Mouse (Mus musculus): ENCODE data around the gene Ly9.

Gene Ly9

GRCm38 (mm10) chr1:171607176-171607575 is at the start of gene Ly9:
TSS of gene Ly9 (minus strand) at chr1:171607410.
- CTCF ChIA-PET, result interaction anchor here (0.6 to 0.7 kb wide), 2 partner anchors 18 to 185 kb away, joined by 3 to 10 read pairs; no protein-coding TSS in a partner anchor

- CTCF ChIA-PET, result interaction anchor here (1.1 kb wide), 1 partner anchor 9 kb away, joined by 7 read pairs; no protein-coding TSS in a partner anchor
Measured at GRCm38 (mm10) chr1:171652734-171653133, 45.5 kb upstream of the Ly9 start, which contains the start of gene Slamf7. TSS of gene Slamf7 (minus strand) at chr1:171653035.

GRCm38 (mm10) chr1:171648840-171649239 is 41.6 kb upstream of the Ly9 start:
- CTCF ChIA-PET, result interaction anchor here (0.5 to 0.8 kb wide), 4 partner anchors 30 to 303 kb away, joined by 3 to 7 read pairs (median 4); no protein-coding TSS in a partner anchor

DNA sequence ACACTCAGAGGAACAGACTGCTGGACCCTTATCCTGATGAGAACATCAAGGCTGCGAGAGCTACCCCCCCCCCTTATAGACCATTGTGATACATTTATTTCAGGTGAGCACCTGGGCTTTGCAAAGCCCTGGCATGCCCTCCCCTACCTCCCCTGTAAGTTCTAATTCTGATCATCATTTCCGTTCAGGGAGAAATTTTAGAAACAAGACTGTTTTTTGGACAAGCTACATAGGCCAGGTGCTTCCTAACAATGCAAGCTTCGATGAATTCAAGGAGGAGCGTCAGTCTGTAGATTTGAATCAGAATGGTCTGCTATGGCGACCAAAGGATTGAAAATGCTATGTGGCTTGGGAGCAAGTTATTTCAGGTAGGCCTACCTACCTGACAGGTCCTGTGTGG is 40.5 kb upstream of the Ly9 start:
- CTCF ChIA-PET, result interaction anchor here (0.7 kb wide), 1 partner anchor 30 kb away, joined by 7 read pairs; no protein-coding TSS in a partner anchor

DNA sequence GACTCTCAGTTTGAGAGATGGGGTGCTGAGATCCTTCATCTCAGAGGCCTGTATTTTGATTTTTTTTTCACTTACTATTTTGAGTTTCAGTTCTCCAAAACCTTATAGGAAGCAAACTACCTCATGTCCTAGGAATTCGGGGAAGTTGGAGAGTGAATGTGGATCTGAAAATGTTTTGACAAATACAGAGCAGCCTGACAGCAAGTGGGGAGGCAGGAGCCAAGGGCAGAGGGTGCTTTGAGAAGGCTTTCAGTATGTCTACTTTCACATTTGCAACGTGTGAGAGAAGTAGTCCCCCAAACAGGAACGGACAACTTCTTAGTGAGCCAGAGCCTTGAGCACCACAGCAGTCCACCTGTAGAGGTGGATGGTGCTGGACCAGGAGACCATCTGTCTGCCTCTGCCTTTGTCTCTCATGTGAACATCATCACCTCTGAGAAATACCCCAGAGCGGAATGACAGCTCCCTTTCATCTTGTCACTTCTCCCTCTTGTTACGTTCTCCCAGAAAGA is 39.3 kb upstream of the Ly9 start:
- CTCF ChIA-PET, result interaction anchor here (1.2 kb wide), 1 partner anchor 25 kb away, joined by 5 read pairs; no protein-coding TSS in a partner anchor

DNA sequence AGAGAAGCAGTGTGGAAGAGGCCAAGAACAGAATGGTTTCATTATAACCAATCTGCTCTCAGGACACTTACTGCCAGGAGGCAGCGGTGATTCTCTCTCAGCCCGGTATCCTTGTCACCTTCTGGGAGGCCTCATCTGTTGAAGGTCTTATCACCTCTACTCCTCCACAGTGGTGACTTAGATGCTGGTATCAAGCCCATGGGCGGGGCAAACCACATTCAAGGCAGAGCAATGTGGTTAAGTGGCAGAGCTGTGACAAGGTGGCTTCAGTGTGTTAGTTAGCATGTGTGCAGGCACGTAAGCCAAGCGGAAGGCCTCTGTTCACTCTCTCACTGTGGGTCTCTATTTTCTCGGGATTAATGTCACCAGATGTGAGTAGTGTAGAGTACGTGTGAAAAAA is 36.4 kb upstream of the Ly9 start:
- CTCF ChIA-PET, result no interaction called here

- CTCF ChIA-PET, result no interaction called here
Measured at GRCm38 (mm10) chr1:171640796-171641195, 33.6 kb upstream of the Ly9 start.

GRCm38 (mm10) chr1:171638686-171639085 is 31.5 kb upstream of the Ly9 start:
- CTCF ChIA-PET, result no interaction called here

GRCm38 (mm10) chr1:171637101-171637500 is 29.9 kb upstream of the Ly9 start:
- CTCF ChIA-PET, result no interaction called here

DNA sequence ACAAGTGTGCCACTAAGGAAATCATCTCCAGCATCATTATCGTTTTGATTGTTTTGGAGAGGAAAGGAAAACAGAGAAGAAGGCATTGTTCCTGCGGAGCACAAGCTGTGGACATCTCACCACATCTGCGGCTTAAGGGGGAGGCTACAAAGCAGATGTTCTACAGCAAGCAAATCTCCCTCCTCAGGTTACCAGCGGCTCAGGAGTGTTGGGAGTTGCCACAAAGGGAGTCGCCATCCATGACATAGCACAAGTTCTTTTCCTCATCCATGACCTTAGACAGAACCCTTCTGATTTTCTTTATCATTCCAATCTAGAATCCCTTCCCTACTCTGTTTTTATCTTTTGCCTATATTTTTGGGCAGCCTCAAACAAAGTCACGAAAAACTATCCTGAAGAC is 28.5 kb upstream of the Ly9 start:
- CTCF ChIA-PET, result interaction anchor here (0.6 kb wide), 1 partner anchor 304 kb away, joined by 10 read pairs; no protein-coding TSS in a partner anchor

DNA sequence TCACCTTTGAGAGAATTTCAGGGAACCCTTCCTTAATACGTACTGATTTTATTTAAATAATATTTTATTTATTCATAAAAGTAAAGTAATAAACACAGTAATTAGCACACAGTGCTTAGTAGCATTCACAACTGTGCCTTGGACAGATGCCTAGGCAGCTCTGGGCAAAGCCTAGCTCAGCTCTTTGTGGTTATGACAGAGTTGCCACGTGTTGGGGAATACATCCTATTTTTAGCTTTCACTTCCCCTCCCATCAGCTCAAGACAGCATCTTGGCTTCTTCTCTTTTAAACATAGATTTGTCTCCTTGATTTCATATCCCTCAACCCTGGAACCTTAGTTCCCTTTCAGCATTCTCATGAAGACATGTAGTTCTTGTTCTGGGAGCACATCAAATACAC is 24.2 kb upstream of the Ly9 start:
- CTCF ChIA-PET, result interaction anchor here (0.7 kb wide), 1 partner anchor 75 kb away, joined by 6 read pairs; no protein-coding TSS in a partner anchor

DNA sequence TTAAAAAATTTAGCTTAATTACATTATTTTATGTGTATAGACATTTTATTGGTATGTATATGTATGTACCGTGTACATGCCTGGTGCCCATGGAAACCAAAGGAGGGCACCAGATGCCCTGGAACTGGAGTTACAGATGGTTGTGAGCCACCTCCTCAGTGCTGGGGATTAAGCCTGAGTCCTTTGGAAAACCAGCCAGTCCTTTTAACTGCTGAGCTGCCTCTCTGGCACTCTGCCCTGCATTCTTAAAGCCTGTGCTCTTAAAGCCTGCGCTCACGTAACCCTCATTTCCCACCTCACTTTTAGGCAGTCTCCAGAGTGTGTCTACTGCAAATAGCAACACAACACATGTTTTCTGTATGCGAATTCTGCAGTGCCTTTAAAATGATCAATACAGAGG is 23.7 kb upstream of the Ly9 start:
- CTCF ChIA-PET, result interaction anchor here (0.7 kb wide), 1 partner anchor 76 kb away, joined by 6 read pairs; no protein-coding TSS in a partner anchor

GRCm38 (mm10) chr1:171630041-171630440 is 22.8 kb upstream of the Ly9 start:
- CTCF ChIA-PET, result no interaction called here

- CTCF ChIA-PET, result interaction anchor here (0.7 kb wide), 1 partner anchor 20 kb away, joined by 3 read pairs; no protein-coding TSS in a partner anchor
Measured at GRCm38 (mm10) chr1:171629168-171629567, 22.0 kb upstream of the Ly9 start.

DNA sequence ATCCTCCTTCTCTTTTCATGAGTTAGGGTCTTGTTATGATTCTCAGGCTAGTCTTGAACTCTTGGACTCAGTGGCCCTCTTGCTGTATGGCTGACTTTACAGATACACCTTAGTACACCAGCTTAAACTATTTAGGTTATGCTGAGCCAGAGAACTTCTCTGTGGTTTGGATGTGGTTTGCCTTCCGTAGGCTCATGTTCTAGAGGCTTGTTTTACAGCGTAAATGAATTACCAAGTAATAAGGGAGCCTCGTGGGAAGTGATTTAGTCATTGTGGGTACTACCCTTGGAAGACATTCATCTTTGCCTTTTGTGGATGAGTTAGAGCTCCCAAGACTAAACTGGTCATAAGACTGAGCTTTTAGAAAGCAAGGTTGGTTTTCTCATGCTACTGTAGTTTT is 20.6 kb upstream of the Ly9 start:
- CTCF ChIA-PET, result no interaction called here

DNA sequence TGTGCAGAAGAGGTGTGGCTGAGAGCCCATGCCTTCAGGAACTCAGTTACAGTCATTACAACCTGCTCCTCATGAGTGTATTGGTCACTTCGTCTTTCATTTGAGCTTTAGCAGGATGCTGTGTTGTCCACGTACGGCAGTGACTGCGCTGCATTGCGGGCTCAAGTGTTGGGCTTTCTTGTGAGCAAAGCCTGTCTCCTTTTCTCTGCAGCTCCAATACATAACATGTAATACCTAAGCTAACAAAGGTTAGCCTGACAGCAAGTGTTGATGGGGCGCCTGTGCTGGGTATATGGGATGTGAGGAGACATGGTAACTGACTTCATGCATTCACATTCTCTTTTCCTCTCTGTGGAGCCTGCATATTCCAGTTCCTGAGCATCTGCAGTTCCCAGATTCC is 12.9 kb upstream of the Ly9 start:
- CTCF ChIA-PET, result no interaction called here

- CTCF ChIA-PET, result no interaction called here
Measured at GRCm38 (mm10) chr1:171619645-171620044, 12.4 kb upstream of the Ly9 start.

GRCm38 (mm10) chr1:171619001-171619400 is 11.8 kb upstream of the Ly9 start:
- CTCF ChIA-PET, result interaction anchor here (0.6 to 1.1 kb wide), 3 partner anchors 10 to 841 kb away, joined by 3 to 13 read pairs (median 7); no protein-coding TSS in a partner anchor

GRCm38 (mm10) chr1:171616881-171617515 is 9.8 kb upstream of the Ly9 start:
- CTCF ChIA-PET, result interaction anchor here (0.7 kb wide), 1 partner anchor 150 kb away, joined by 5 read pairs; no protein-coding TSS in a partner anchor

GRCm38 (mm10) chr1:171613962-171614361 is 6.8 kb upstream of the Ly9 start:
- CTCF ChIA-PET, result no interaction called here

GRCm38 (mm10) chr1:171610781-171611180 is 3.6 kb upstream of the Ly9 start:
- CTCF ChIA-PET, result interaction anchor here (0.8 to 1.1 kb wide), 2 partner anchors 14 to 48 kb away, joined by 3 to 11 read pairs; no protein-coding TSS in a partner anchor

GRCm38 (mm10) chr1:171610026-171610425 is 2.8 kb upstream of the Ly9 start:
- CTCF ChIA-PET, result interaction anchor here (1.1 kb wide), 1 partner anchor 9 kb away, joined by 3 read pairs; no protein-coding TSS in a partner anchor

- CTCF ChIA-PET, result interaction anchor here (0.8 kb wide), 1 partner anchor 12 kb away, joined by 5 read pairs; no protein-coding TSS in a partner anchor
Measured at GRCm38 (mm10) chr1:171606656-171607055, 554 bp downstream of the Ly9 start.

Data from spleen, embryonic (tissue).